In genomic region chr4:47437365-47438340, GRCm38 (mm10) we compare ENCODE assay signal across 8 mouse cellular contexts. TPM values are rescaled to one million over a fixed set of nuclear protein-coding genes. Genes with fewer than 3 reads are reported as not detected.
DNase-seq lines count a peak whose midpoint lies in the region; ATAC-seq lines count a peak whose summit lies in the region.

No protein-coding gene starts in this region.

- H3K9ac ChIP-seq in heart, embryonic 15.5 days: peak overlapping the region; percentile 67
- H3K9ac ChIP-seq in liver, embryonic 12.5 days: peak overlapping the region; percentile 50
- H3K9ac ChIP-seq in stomach, embryonic 14.5 days (replicated peaks; ENCODE audit: low read depth, low read length): peak overlapping the region; percentile 34; the same call in 1 of the 2 replicates

- peaks cover 14% of the 10 kb centered on the region for H3K4me1 ChIP-seq in forebrain, embryonic 10.5 days
- peaks cover 6% of the 10 kb centered on the region; the same call in 1 of the 2 replicates for H3K4me1 ChIP-seq in heart, embryonic 15.5 days (replicated peaks)
- H3K4me1 ChIP-seq in liver, embryonic 12.5 days: peaks cover 9% of the 10 kb centered on the region
- H3K4me1 ChIP-seq in stomach, embryonic 14.5 days (ENCODE audit: control insufficient read depth, insufficient read depth, low read length): peaks cover 4% of the 10 kb centered on the region; the same call in 1 of the 2 replicates

- H3K4me2 ChIP-seq in heart, embryonic 15.5 days: peak overlapping the region; percentile 95
- peak overlapping the region; percentile 82 for H3K4me2 ChIP-seq in liver, embryonic 12.5 days
- peak overlapping the region; percentile 73 for H3K4me2 ChIP-seq in stomach, embryonic 14.5 days (replicated peaks; ENCODE audit: low read depth, low read length)

- peak; percentile 78 for ATAC-seq in CD4-positive, CD25-positive, alpha-beta regulatory T cell, adult 4 months
- ATAC-seq in heart, embryonic 15.5 days (replicated peaks; ENCODE audit: insufficient number of reproducible peaks, insufficient read depth, low FRiP score, low read depth): peak; percentile 73
- ATAC-seq in liver, embryonic 12.5 days: peak; percentile 30; the same call in 1 of the 2 replicates
- ATAC-seq in stomach, embryonic 14.5 days (ENCODE audit: insufficient number of reproducible peaks, insufficient read depth, low FRiP score, low read depth): peak; percentile 75

- no peaks in the 10 kb centered on the region for H3K36me3 ChIP-seq in forebrain, embryonic 10.5 days (replicated peaks)
- no peaks in the 10 kb centered on the region for H3K36me3 ChIP-seq in heart, embryonic 15.5 days
- no peaks in the 10 kb centered on the region for H3K36me3 ChIP-seq in liver, embryonic 12.5 days
- no peaks in the 10 kb centered on the region for H3K36me3 ChIP-seq in stomach, embryonic 14.5 days (ENCODE audit: control insufficient read depth, insufficient read depth, low read length)

- peak overlapping the region; percentile 90 for H3K27ac ChIP-seq in forebrain, embryonic 10.5 days
- H3K27ac ChIP-seq in heart, embryonic 15.5 days: peak overlapping the region; percentile 77
- H3K27ac ChIP-seq in liver, embryonic 12.5 days: no peak overlapping the region
- peak overlapping the region; percentile 10; the same call in 1 of the 2 replicates for H3K27ac ChIP-seq in stomach, embryonic 14.5 days (ENCODE audit: low read length)

- 1% methylated on average over 33 of the region's 33 CpGs for WGBS in forebrain, embryonic 10.5 days
- under 1% methylated on average over 33 of the region's 33 CpGs for WGBS in heart, embryonic 15.5 days
- WGBS in liver, embryonic 12.5 days (ENCODE audit: insufficient replicate concordance): 3% methylated on average over 33 of the region's 33 CpGs
- WGBS in stomach, embryonic 14.5 days: under 1% methylated on average over 33 of the region's 33 CpGs

- no peaks in the 10 kb centered on the region for H3K9me3 ChIP-seq in forebrain, embryonic 10.5 days
- H3K9me3 ChIP-seq in heart, embryonic 15.5 days (replicated peaks): no peaks in the 10 kb centered on the region
- no peaks in the 10 kb centered on the region for H3K9me3 ChIP-seq in liver, embryonic 12.5 days (replicated peaks)
- H3K9me3 ChIP-seq in stomach, embryonic 14.5 days (ENCODE audit: control insufficient read depth, low read depth, low read length): no peaks in the 10 kb centered on the region

- H3K4me3 ChIP-seq in forebrain, embryonic 10.5 days: peak overlapping the region; percentile 68
- H3K4me3 ChIP-seq in heart, embryonic 15.5 days: peak overlapping the region; percentile 59
- peak overlapping the region; percentile 48 for H3K4me3 ChIP-seq in liver, embryonic 12.5 days
- H3K4me3 ChIP-seq in stomach, embryonic 14.5 days (ENCODE audit: low read depth, low read length): peak overlapping the region; percentile 39

- DNase-seq in c-Kit-positive CD71-negative TER-119-negative erythroid progenitor cells, embryonic 14.5 days (ENCODE audit: low read depth): peak; percentile 68
- peak; percentile 89 for DNase-seq in forebrain, embryonic 10.5 days (ENCODE audit: extremely low spot score, low spot score)
- peak; percentile 91 for DNase-seq in kidney, postnatal 14 days
- peak; percentile 50 to 64 for DNase-seq in natural killer cell, adult 2 months (ENCODE audit: low spot score in 2 of 2)

- peaks cover 41% of the 10 kb centered on the region for H3K27me3 ChIP-seq in forebrain, embryonic 10.5 days (ENCODE audit: poor library complexity, severe bottlenecking)
- no peaks in the 10 kb centered on the region for H3K27me3 ChIP-seq in heart, embryonic 15.5 days
- H3K27me3 ChIP-seq in liver, embryonic 12.5 days (replicated peaks): peaks cover 16% of the 10 kb centered on the region; the same call in 1 of the 2 replicates
- H3K27me3 ChIP-seq in stomach, embryonic 14.5 days (ENCODE audit: control insufficient read depth, insufficient read depth, low read length): no peaks in the 10 kb centered on the region

RNA-seq across cellular contexts. Expression of gene Alg2, which starts 36.5 kb away (rescaled TPM):
- 1 to 10 TPM; 8.3 to 9.2 TPM for polyA plus RNA-seq in CD4-positive, CD25-positive, alpha-beta regulatory T cell, adult 4 months (2017; shearing (Covaris generic))
- 80.7 and 84.3 TPM in 2 replicates for polyA plus RNA-seq in forebrain, embryonic 10.5 days (2016; fragmentation: Nextera tagmentation; extraction: Ambion mirVana)
- 22.2 and 31.3 TPM in 2 replicates for polyA plus RNA-seq in heart, embryonic 15.5 days (2015; fragmentation: Nextera tagmentation; extraction: Ambion mirVana)
- polyA plus RNA-seq in liver, embryonic 12.5 days (2016; fragmentation: Nextera tagmentation; extraction: Ambion mirVana): 25.3 and 26.0 TPM in 2 replicates
- polyA plus RNA-seq in stomach, embryonic 14.5 days (2014; fragmentation: Nextera tagmentation; extraction: Ambion mirVana): 74.2 and 77.9 TPM in 2 replicates

RNA-seq across cellular contexts. Expression of gene Sec61b, which starts 36.8 kb away (rescaled TPM):
- 100 to 1,000 TPM; 231 to 289 TPM for polyA plus RNA-seq in CD4-positive, CD25-positive, alpha-beta regulatory T cell, adult 4 months (2017; shearing (Covaris generic))
- polyA plus RNA-seq in forebrain, embryonic 10.5 days (2016; fragmentation: Nextera tagmentation; extraction: Ambion mirVana): 339 and 348 TPM in 2 replicates
- 142 and 171 TPM in 2 replicates for polyA plus RNA-seq in heart, embryonic 15.5 days (2015; fragmentation: Nextera tagmentation; extraction: Ambion mirVana)
- 262 and 268 TPM in 2 replicates for polyA plus RNA-seq in liver, embryonic 12.5 days (2016; fragmentation: Nextera tagmentation; extraction: Ambion mirVana)
- polyA plus RNA-seq in stomach, embryonic 14.5 days (2014; fragmentation: Nextera tagmentation; extraction: Ambion mirVana): 378 and 409 TPM in 2 replicates
